8 mouse cellular contexts compared by ENCODE assay signal in genomic region chr10:59702207-59703032, GRCm38 (mm10). TPM values are rescaled to one million over a fixed set of nuclear protein-coding genes. Genes with fewer than 3 reads are reported as not detected.
DNase-seq lines count a peak whose midpoint lies in the region; ATAC-seq and TF ChIP-seq lines count a peak whose summit lies in the region.

Micu1 (plus strand) TSS chr10:59702477.

- peak within 1 kb of the TSS; percentile 82 for H3K27ac ChIP-seq in embryonic facial prominence, embryonic 14.5 days (replicated peaks; ENCODE audit: low read depth, low read length)
- H3K27ac ChIP-seq in heart, adult 2 months, result peak within 1 kb of the TSS; percentile 60
- peak within 1 kb of the TSS; percentile 85 for H3K27ac ChIP-seq in limb, embryonic 13.5 days
- peak within 1 kb of the TSS; percentile 53 for H3K27ac ChIP-seq in midbrain, embryonic 16.5 days (ENCODE audit: low read length)

- under 1% methylated on average over 43 of the region's 48 CpGs for WGBS in embryonic facial prominence, embryonic 14.5 days
- WGBS in heart, adult 2 months, result under 1% methylated on average over 43 of the region's 48 CpGs
- under 1% methylated on average over 47 of the region's 48 CpGs for WGBS in limb, embryonic 13.5 days
- WGBS in midbrain, embryonic 16.5 days, result under 1% methylated on average over 44 of the region's 48 CpGs

- H3K9me3 ChIP-seq in embryonic facial prominence, embryonic 14.5 days (ENCODE audit: control insufficient read depth, low read length), result 0 out of 2 replicates have a peak, but pooled peaks cover 3% of the 10 kb centered on the region
- H3K9me3 ChIP-seq in limb, embryonic 13.5 days, result no peaks in the 10 kb centered on the region
- H3K9me3 ChIP-seq in midbrain, embryonic 16.5 days (replicated peaks; ENCODE audit: control insufficient read depth, low read length, poor library complexity, severe bottlenecking), result no peaks in the 10 kb centered on the region

- intact Hi-C loops in heart, adult 2 months (cut with DNase I), result loop anchor here (2.0 to 10.0 kb wide), 3 partner anchors 86 to 378 kb away; partner anchors contain the start of genes Dnajb12, Gm10322, Mcu and P4ha1

- peak within 1 kb of the TSS; percentile 69 for H3K4me3 ChIP-seq in embryonic facial prominence, embryonic 14.5 days (ENCODE audit: low read depth, low read length)
- H3K4me3 ChIP-seq in heart, adult 2 months, result peak within 1 kb of the TSS; percentile 85
- H3K4me3 ChIP-seq in limb, embryonic 13.5 days, result peak within 1 kb of the TSS; percentile 77
- H3K4me3 ChIP-seq in midbrain, embryonic 16.5 days (ENCODE audit: low read depth, low read length), result peak within 1 kb of the TSS; percentile 56

- TF ChIP-seq EP300 in heart, adult 2 months (IDR thresholded peaks at IDR 0.05; ENCODE audit: insufficient read depth, low read depth, low read length), result 0 out of 2 replicates have a peak, but pooled peaks have one; percentile 26

- DNase-seq in 3T3-L1 (ENCODE audit: low read depth, low spot score), result peak; percentile 97
- peak; percentile 95 to 96 for DNase-seq in adrenal gland, postnatal 4 days (ENCODE audit: low spot score in 2 of 2)
- DNase-seq in embryonic facial prominence, embryonic 14.5 days (ENCODE audit: low spot score), result peak; percentile 99
- DNase-seq in heart, adult 2 months, result peak; percentile 95 to 96
- peak; percentile 95 to 97 for DNase-seq in kidney, adult 8-10 months
- DNase-seq in spleen, postnatal 10 days (ENCODE audit: low spot score in 2 of 2), result peak; percentile 95 to 97

- H3K4me2 ChIP-seq in embryonic facial prominence, embryonic 14.5 days (ENCODE audit: low read depth, low read length), result peak within 1 kb of the TSS; percentile 79
- peak within 1 kb of the TSS; percentile 81 for H3K4me2 ChIP-seq in limb, embryonic 13.5 days (replicated peaks)
- H3K4me2 ChIP-seq in midbrain, embryonic 16.5 days (ENCODE audit: low read length), result peak within 1 kb of the TSS; percentile 62

- TF ChIP-seq POLR2A in heart, adult 2 months (IDR thresholded peaks at IDR 0.05; ENCODE audit: insufficient read depth, low read depth, low read length), result peak; percentile 86

- no peak for TF ChIP-seq CTCF in heart, adult 2 months (IDR thresholded peaks at IDR 0.05)

- H3K9ac ChIP-seq in embryonic facial prominence, embryonic 14.5 days (ENCODE audit: low read depth, low read length), result peak within 1 kb of the TSS; percentile 76
- peak within 1 kb of the TSS; percentile 80 for H3K9ac ChIP-seq in heart, adult 2 months (ENCODE audit: low read depth, low read length)
- peak within 1 kb of the TSS; percentile 84 for H3K9ac ChIP-seq in limb, embryonic 13.5 days
- peak within 1 kb of the TSS; percentile 72 for H3K9ac ChIP-seq in midbrain, embryonic 16.5 days (ENCODE audit: low read depth, low read length)

- peak; percentile 98 for ATAC-seq in embryonic facial prominence, embryonic 14.5 days (ENCODE audit: low read depth)
- ATAC-seq in limb, embryonic 13.5 days (ENCODE audit: low FRiP score, low read depth), result peak; percentile 98
- peak; percentile 98 for ATAC-seq in midbrain, embryonic 16.5 days

- no peaks in the 10 kb centered on the region for H3K27me3 ChIP-seq in embryonic facial prominence, embryonic 14.5 days (replicated peaks; ENCODE audit: control insufficient read depth, insufficient read depth, low read length)
- no peaks in the 10 kb centered on the region for H3K27me3 ChIP-seq in heart, adult 2 months (ENCODE audit: control insufficient read depth, insufficient read depth, low read length)
- H3K27me3 ChIP-seq in limb, embryonic 13.5 days, result no peaks in the 10 kb centered on the region
- H3K27me3 ChIP-seq in midbrain, embryonic 16.5 days (ENCODE audit: control insufficient read depth, insufficient read depth, low read depth, low read length), result no peaks in the 10 kb centered on the region

- no peaks in the 10 kb centered on the region for H3K36me3 ChIP-seq in embryonic facial prominence, embryonic 14.5 days (ENCODE audit: control insufficient read depth, insufficient read depth, low read length)
- H3K36me3 ChIP-seq in heart, adult 2 months (ENCODE audit: control insufficient read depth, insufficient read depth, low read length), result peaks cover 3% of the 10 kb centered on the region
- H3K36me3 ChIP-seq in limb, embryonic 13.5 days, result no peaks in the 10 kb centered on the region
- H3K36me3 ChIP-seq in midbrain, embryonic 16.5 days (ENCODE audit: control insufficient read depth, insufficient read depth, low read length), result no peaks in the 10 kb centered on the region

- no peaks in the 10 kb centered on the region for H3K79me2 ChIP-seq in heart, adult 2 months (replicated peaks; ENCODE audit: control insufficient read depth, insufficient read depth, low read length)

- H3K4me1 ChIP-seq in embryonic facial prominence, embryonic 14.5 days (ENCODE audit: control insufficient read depth, insufficient read depth, low read length), result peaks cover 9% of the 10 kb centered on the region; the same call in 1 of the 2 replicates
- H3K4me1 ChIP-seq in heart, adult 2 months (ENCODE audit: control insufficient read depth, insufficient read depth, low read length), result no peaks in the 10 kb centered on the region; the same call in 1 of the 2 replicates
- peaks cover 11% of the 10 kb centered on the region for H3K4me1 ChIP-seq in limb, embryonic 13.5 days
- H3K4me1 ChIP-seq in midbrain, embryonic 16.5 days (ENCODE audit: control insufficient read depth, insufficient read depth, low read length), result peaks cover 12% of the 10 kb centered on the region

RNA-seq across cellular contexts. Expression of gene Micu1, which starts in this region (rescaled TPM):
- 10 to 100 TPM; 61.1 to 64.4 TPM for total RNA-seq in adrenal gland, postnatal 4 days (2021)
- 82.0 and 88.5 TPM in 2 replicates for polyA plus RNA-seq in embryonic facial prominence, embryonic 14.5 days (2014; fragmentation: Nextera tagmentation; extraction: Ambion mirVana)
- 10 to 100 TPM; 17.6 to 19.7 TPM for total RNA-seq in heart, adult 2 months (2021)
- polyA plus RNA-seq in heart, adult 2 months (2012; rRNA removed), result 14.1 and 24.1 TPM in 2 replicates
- polyA plus RNA-seq in limb, embryonic 13.5 days (2015; fragmentation: Nextera tagmentation; extraction: Ambion mirVana), result 93.9 and 96.5 TPM in 2 replicates
- 78.4 and 79.3 TPM in 2 replicates for polyA plus RNA-seq in midbrain, embryonic 16.5 days (2015; fragmentation: Nextera tagmentation; extraction: Ambion mirVana)

Comparison
In these comparisons a context has a peak if more than half of its experiments do, and no peak if none do; other contexts are left out.
1. Peak in every context shown above with its lines: DNase-seq, ATAC-seq, H3K4me3 ChIP-seq and H3K27ac ChIP-seq.